Mouse (Mus musculus): Measurements from ENCODE around the gene Hamp2. TPM values are rescaled to one million over a fixed set of nuclear protein-coding genes. Genes with fewer than 3 reads are reported as not detected.

Gene Hamp2
- polyA plus RNA-seq, 1 experiment from 2014 or later, result not detected

- Histone ChIP-seq H3K4me1 (ENCODE audit: control insufficient read depth, insufficient read depth, low read length) (no peaks in the 10 kb centered on the region), H3K27me3 (replicated peaks; ENCODE audit: control insufficient read depth, insufficient read depth, low read length) (no peaks in the 10 kb centered on the region), H3K4me2 (ENCODE audit: low read length) (no peak overlapping the region), H3K27ac (ENCODE audit: low read depth, low read length) (no peak overlapping the region), H3K4me3 (ENCODE audit: low read depth, low read length) (no peak overlapping the region), H3K9me3 (replicated peaks; ENCODE audit: control insufficient read depth, low read length) (no peaks in the 10 kb centered on the region), H3K36me3 (ENCODE audit: control insufficient read depth, insufficient read depth, low read length) (no peaks in the 10 kb centered on the region), H3K9ac (ENCODE audit: low read length) (no peak overlapping the region)
- DNase-seq (ENCODE audit: low spot score) (no peak), ATAC-seq (no peak)
- WGBS, result 39% methylated on average over 4 of the region's 4 CpGs
These were observed 7.3 kb downstream of the Hamp2 start for GRCm38 (mm10) chr7:30917219-30917618.

- DNase-seq (ENCODE audit: low spot score) (no peak), ATAC-seq (no peak)
- Histone ChIP-seq H3K4me1 (ENCODE audit: control insufficient read depth, insufficient read depth, low read length) (no peaks in the 10 kb centered on the region), H3K4me2 (ENCODE audit: low read length) (no peak overlapping the region), H3K36me3 (ENCODE audit: control insufficient read depth, insufficient read depth, low read length) (no peaks in the 10 kb centered on the region), H3K27me3 (replicated peaks; ENCODE audit: control insufficient read depth, insufficient read depth, low read length) (no peaks in the 10 kb centered on the region), H3K4me3 (ENCODE audit: low read depth, low read length) (no peak overlapping the region), H3K9ac (ENCODE audit: low read length) (no peak overlapping the region), H3K27ac (ENCODE audit: low read depth, low read length) (no peak overlapping the region), H3K9me3 (replicated peaks; ENCODE audit: control insufficient read depth, low read length) (no peaks in the 10 kb centered on the region)
- 9% methylated on average over 6 of the region's 6 CpGs for WGBS
These were observed 7.8 kb downstream of the Hamp2 start for GRCm38 (mm10) chr7:30916713-30917112.

DNA sequence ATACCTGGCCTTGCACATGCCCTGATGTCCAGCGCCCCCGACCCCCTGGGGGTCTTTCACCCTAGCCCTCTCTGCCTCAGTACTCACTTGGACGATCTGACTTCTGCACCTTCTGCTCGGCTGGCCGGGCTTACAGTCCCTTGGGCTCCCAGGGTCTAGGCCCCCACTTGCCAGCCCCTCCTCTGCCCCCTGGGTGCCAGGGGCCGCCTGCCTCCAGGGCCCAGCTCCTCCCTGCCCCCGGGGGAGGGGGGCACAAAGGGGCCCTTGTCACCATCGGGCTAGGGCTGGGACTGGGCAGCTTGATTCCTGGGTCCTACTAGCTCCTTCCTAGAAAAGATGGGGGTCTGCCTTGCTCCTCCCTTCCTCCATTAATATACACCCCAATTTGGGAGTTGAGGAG lies 9.7 kb downstream of the Hamp2 start, which contains the start of gene Mag:
TSS of gene Mag (minus strand) at position 142 of the 400 bp plus-strand sequence.
- H3K4me2 ChIP-seq (ENCODE audit: low read length), result no peak within 1 kb of the TSS
- H3K9me3 ChIP-seq (replicated peaks; ENCODE audit: control insufficient read depth, low read length), result no peaks in the 10 kb centered on the region
- H3K9ac ChIP-seq (ENCODE audit: low read length), result no peak within 1 kb of the TSS
- H3K4me1 ChIP-seq (ENCODE audit: control insufficient read depth, insufficient read depth, low read length), result no peaks in the 10 kb centered on the region
- no peak within 1 kb of the TSS for H3K27ac ChIP-seq (ENCODE audit: low read depth, low read length)
- ATAC-seq (no peak), DNase-seq (ENCODE audit: low spot score) (no peak)
- WGBS, result 77% methylated on average over 8 of the region's 8 CpGs
- H3K4me3 ChIP-seq (ENCODE audit: low read depth, low read length), result no peak within 1 kb of the TSS
- no peaks in the 10 kb centered on the region for H3K36me3 ChIP-seq (ENCODE audit: control insufficient read depth, insufficient read depth, low read length)
- no peaks in the 10 kb centered on the region for H3K27me3 ChIP-seq (replicated peaks; ENCODE audit: control insufficient read depth, insufficient read depth, low read length)

DNA sequence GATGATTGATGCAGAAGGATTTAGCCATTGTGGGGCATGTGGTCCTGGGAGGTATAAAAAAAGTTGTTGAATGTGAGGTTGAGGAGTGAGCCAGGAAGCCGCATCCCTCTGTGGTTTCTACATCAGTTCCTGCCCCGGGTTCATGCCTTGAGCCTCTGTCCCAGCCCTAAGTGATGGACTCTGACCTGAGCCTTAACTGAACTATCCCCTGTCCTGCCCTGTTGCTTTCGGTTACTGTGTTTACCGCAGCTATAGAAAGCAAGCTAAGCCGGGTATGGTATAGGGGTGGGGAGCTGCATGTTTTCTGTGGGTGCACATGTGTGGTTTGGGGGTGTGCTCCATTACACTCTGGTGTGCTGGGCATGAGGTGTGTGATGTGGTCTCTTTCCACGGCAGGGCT lies 14.7 kb downstream of the Hamp2 start:
- H3K27me3 ChIP-seq (replicated peaks; ENCODE audit: control insufficient read depth, insufficient read depth, low read length), result no peaks in the 10 kb centered on the region
- no peak for DNase-seq (ENCODE audit: low spot score)
- H3K9me3 ChIP-seq (replicated peaks; ENCODE audit: control insufficient read depth, low read length), result no peaks in the 10 kb centered on the region
- no peak overlapping the region for H3K27ac ChIP-seq (ENCODE audit: low read depth, low read length)
- H3K4me1 ChIP-seq (ENCODE audit: control insufficient read depth, insufficient read depth, low read length), result peaks cover 8% of the 10 kb centered on the region
- H3K9ac ChIP-seq (ENCODE audit: low read length), result no peak overlapping the region
- no peak overlapping the region for H3K4me2 ChIP-seq (ENCODE audit: low read length)
- no peak for ATAC-seq
- WGBS, result 80% methylated on average over 6 of the region's 6 CpGs
- no peaks in the 10 kb centered on the region for H3K36me3 ChIP-seq (ENCODE audit: control insufficient read depth, insufficient read depth, low read length)
- H3K4me3 ChIP-seq (ENCODE audit: low read depth, low read length), result no peak overlapping the region

- H3K27me3 ChIP-seq (replicated peaks; ENCODE audit: control insufficient read depth, insufficient read depth, low read length), result no peaks in the 10 kb centered on the region
- DNase-seq (ENCODE audit: low spot score) (no peak), ATAC-seq (peak; percentile 40; the same call in 1 of the 2 replicates)
- peak overlapping the region; percentile 15; the same call in 1 of the 2 replicates for H3K4me3 ChIP-seq (ENCODE audit: low read depth, low read length)
- H3K9ac ChIP-seq (ENCODE audit: low read length), result no peak overlapping the region
- H3K4me1 ChIP-seq (ENCODE audit: control insufficient read depth, insufficient read depth, low read length), result peaks cover 8% of the 10 kb centered on the region
- H3K4me2 ChIP-seq (ENCODE audit: low read length), result peak overlapping the region; percentile 48
- H3K36me3 ChIP-seq (ENCODE audit: control insufficient read depth, insufficient read depth, low read length), result no peaks in the 10 kb centered on the region
- no peak overlapping the region for H3K27ac ChIP-seq (ENCODE audit: low read depth, low read length)
- no peaks in the 10 kb centered on the region for H3K9me3 ChIP-seq (replicated peaks; ENCODE audit: control insufficient read depth, low read length)
- whole genome bisulfite sequencing, result 33% methylated on average over 16 of the region's 17 CpGs
These were observed 15.5 kb downstream of the Hamp2 start for GRCm38 (mm10) chr7:30908992-30909431.

DNA sequence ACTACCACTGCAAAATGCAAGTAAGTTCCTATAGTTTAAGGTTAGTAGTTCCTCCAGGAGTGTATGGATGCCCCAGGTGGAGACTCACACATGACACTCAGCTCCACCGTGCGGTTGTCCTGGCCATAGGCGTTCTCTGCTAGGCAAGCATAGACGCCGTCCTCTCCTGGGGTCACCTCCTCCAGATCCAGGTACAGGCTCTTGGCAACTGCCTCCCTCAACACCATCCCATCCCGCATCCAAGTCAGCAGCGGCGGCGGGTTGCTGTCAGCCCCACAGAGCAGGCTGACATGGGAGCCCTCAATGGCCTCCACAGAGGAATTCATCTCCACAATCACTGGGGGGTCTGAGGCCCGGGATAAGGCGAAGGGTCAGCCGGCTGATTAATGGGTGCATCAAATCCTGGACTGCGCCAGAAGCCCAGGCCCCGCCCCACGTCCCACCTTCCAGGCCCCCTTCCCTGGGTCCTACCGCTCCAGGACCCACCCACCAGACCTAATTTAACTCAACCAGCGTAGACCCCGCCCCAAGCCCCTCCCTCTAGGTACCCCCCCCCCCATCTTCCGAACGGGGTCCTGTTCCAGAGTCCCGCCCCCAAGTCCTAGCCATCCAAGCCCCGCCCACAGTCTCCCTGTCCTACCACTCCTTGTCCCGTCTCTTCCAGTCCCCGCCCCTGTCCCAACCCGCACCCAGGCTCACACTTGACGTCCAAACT lies 16.0 kb downstream of the Hamp2 start:
- WGBS, result 2% methylated on average over 26 of the region's 26 CpGs
- H3K27ac ChIP-seq (ENCODE audit: low read depth, low read length), result no peak overlapping the region
- DNase-seq (ENCODE audit: low spot score) (peak; percentile 32), ATAC-seq (peak; percentile 44)
- no peaks in the 10 kb centered on the region for H3K9me3 ChIP-seq (replicated peaks; ENCODE audit: control insufficient read depth, low read length)
- no peaks in the 10 kb centered on the region for H3K36me3 ChIP-seq (ENCODE audit: control insufficient read depth, insufficient read depth, low read length)
- H3K4me3 ChIP-seq (ENCODE audit: low read depth, low read length), result peak overlapping the region; percentile 15
- H3K9ac ChIP-seq (ENCODE audit: low read length), result peak overlapping the region; percentile 32; the same call in 1 of the 2 replicates
- H3K27me3 ChIP-seq (replicated peaks; ENCODE audit: control insufficient read depth, insufficient read depth, low read length), result no peaks in the 10 kb centered on the region
- H3K4me2 ChIP-seq (ENCODE audit: low read length), result peak overlapping the region; percentile 48
- peaks cover 8% of the 10 kb centered on the region for H3K4me1 ChIP-seq (ENCODE audit: control insufficient read depth, insufficient read depth, low read length)

DNA sequence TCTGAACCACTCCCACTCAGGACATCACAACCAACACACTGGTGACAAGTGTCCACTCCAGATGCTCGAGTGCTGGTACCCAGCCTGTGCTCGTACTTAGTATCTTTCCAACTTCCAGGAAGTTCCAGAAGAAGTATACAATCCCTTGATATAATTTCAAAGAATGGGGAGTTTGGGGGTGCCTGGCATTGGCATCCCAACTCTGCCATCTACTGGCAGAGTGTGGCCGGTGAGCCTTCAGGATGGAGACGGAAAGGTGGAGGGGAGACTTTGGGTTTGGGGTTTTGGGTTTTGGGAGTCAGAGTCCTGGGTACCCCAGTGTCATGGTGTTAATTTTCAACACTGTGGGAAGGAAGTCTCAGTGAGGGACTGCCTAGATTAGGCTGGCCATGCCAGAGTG lies 20.4 kb downstream of the Hamp2 start:
- Histone ChIP-seq H3K4me3 (ENCODE audit: low read depth, low read length) (no peak overlapping the region), H3K36me3 (ENCODE audit: control insufficient read depth, insufficient read depth, low read length) (no peaks in the 10 kb centered on the region), H3K4me2 (ENCODE audit: low read length) (no peak overlapping the region), H3K9ac (ENCODE audit: low read length) (no peak overlapping the region), H3K9me3 (replicated peaks; ENCODE audit: control insufficient read depth, low read length) (no peaks in the 10 kb centered on the region), H3K4me1 (ENCODE audit: control insufficient read depth, insufficient read depth, low read length) (peaks cover 8% of the 10 kb centered on the region), H3K27ac (ENCODE audit: low read depth, low read length) (no peak overlapping the region), H3K27me3 (replicated peaks; ENCODE audit: control insufficient read depth, insufficient read depth, low read length) (no peaks in the 10 kb centered on the region)
- ATAC-seq (no peak), DNase-seq (ENCODE audit: low spot score) (peak; percentile 3)
- WGBS, result 56% methylated on average over 4 of the region's 4 CpGs

DNA sequence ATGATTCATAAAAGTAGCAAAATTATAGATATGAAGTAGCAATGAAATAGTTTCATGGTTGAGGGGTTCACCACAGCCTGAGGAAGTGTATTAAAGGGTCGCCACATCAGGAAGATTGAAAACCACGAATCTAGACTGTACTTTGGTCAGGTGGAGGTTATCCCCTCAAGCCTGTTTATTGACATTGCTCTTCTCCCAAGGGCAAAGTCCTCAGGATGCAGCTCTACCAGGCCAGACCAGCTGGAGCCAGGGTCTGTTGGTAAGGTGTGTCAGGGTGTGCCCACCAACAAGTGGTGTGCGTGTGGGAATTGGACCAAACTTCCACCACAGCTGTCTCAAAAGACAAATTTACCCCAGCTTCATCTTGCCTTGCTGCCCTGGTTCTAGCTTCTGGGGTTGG lies 29.3 kb downstream of the Hamp2 start:
- no peaks in the 10 kb centered on the region for H3K9me3 ChIP-seq (replicated peaks; ENCODE audit: control insufficient read depth, low read length)
- H3K4me3 ChIP-seq (ENCODE audit: low read depth, low read length), result no peak overlapping the region
- no peak overlapping the region for H3K27ac ChIP-seq (ENCODE audit: low read depth, low read length)
- H3K36me3 ChIP-seq (ENCODE audit: control insufficient read depth, insufficient read depth, low read length), result no peaks in the 10 kb centered on the region
- no peak overlapping the region for H3K4me2 ChIP-seq (ENCODE audit: low read length)
- no peaks in the 10 kb centered on the region for H3K4me1 ChIP-seq (ENCODE audit: control insufficient read depth, insufficient read depth, low read length)
- DNase-seq (ENCODE audit: low spot score) (no peak), ATAC-seq (no peak)
- no peak overlapping the region for H3K9ac ChIP-seq (ENCODE audit: low read length)
- H3K27me3 ChIP-seq (replicated peaks; ENCODE audit: control insufficient read depth, insufficient read depth, low read length), result no peaks in the 10 kb centered on the region
- WGBS, result 94% methylated on average over 3 of the region's 3 CpGs

DNA sequence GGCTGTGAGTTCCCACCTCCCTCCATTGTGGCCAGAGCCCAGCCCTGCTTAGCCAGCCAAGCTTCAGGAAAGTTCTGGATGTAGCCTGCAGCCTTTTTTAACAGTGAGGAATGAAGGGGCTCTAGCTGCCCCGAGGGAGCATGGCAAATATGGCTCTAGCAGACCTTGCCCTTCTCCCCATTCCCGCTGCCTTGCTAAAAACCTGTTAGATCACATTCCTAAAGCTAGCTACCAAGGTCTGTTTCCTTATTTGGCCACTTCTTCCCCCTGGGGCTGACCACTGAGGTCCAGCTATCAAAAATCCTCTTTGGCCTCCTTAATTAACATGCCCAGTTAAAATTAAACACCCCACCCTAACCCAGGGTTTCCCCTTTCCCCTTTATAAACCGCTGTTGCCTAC lies 32.0 kb downstream of the Hamp2 start:
- Histone ChIP-seq H3K4me2 (ENCODE audit: low read length) (no peak overlapping the region), H3K27me3 (replicated peaks; ENCODE audit: control insufficient read depth, insufficient read depth, low read length) (no peaks in the 10 kb centered on the region), H3K36me3 (ENCODE audit: control insufficient read depth, insufficient read depth, low read length) (no peaks in the 10 kb centered on the region), H3K27ac (ENCODE audit: low read depth, low read length) (no peak overlapping the region), H3K9ac (ENCODE audit: low read length) (no peak overlapping the region), H3K9me3 (replicated peaks; ENCODE audit: control insufficient read depth, low read length) (no peaks in the 10 kb centered on the region), H3K4me3 (ENCODE audit: low read depth, low read length) (no peak overlapping the region), H3K4me1 (ENCODE audit: control insufficient read depth, insufficient read depth, low read length) (no peaks in the 10 kb centered on the region)
- DNase-seq (ENCODE audit: low spot score), result no peak
- ATAC-seq, result no peak
- 63% methylated on average over 3 of the region's 3 CpGs for WGBS
